Mouse (Mus musculus) lung, postnatal 4 days (tissue): ENCODE measurements at regions not wholly inside any gene's neighbourhood (a gene's known extent, or its start where the extent isn't known, plus 50 kb on each side); places are given as distances from the start of the nearest gene placed in this dataset.

Source experiments
- DNase-seq, 2 experiments: peaks; one replicate each; pipeline ENCODE4 v3.0.0; 2021

DNA sequence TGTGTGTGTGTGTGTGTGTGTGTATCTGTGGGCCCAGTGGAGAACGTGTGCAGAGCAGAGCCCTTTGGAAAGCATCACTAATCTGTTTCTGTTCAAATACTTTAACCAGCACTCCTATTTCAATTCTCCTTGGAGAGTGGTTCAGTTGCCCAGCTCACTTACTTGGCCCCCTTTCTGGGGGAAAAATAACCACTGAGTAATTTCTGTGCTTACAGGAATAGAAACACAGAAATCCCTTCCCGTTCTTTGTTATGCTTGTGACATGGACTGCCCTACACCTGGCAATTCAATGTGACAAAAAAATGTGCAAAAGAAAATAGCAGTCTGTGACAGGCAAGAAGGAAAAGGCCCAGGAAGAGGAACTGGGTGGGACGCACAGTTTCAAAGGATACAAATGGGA, 249.7 kb downstream of the Btg1 start:
- DNase-seq = no peak

DNA sequence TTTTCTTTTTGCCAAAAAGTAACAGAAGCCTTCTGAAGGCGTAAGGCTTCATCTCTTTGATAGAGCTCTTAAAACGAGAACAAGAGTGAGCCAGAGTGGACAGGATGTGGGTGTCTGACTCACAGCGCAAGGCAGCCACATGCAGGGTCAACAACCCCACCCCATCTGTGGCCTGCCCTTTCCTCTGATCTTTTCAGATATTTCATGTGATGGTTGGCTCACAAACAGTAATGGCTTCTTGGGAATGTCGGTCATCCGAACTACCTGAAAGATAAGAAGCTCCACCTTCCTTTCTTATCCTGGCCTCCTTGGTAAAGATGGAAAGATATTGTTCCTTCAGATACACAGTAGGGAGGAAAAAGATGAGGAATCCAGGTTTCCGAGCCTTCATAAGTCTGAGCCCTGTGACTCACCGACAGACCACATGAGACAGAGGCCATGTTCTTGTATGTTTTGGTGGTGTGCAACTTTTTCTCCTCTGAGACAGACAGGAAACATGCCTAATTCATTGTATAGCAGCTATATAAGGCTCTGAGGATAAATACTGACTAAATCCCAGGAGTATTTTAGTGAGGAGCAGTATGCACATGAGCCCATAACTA, 254.9 kb downstream of the Btg1 start:
- no peak for DNase-seq

DNA sequence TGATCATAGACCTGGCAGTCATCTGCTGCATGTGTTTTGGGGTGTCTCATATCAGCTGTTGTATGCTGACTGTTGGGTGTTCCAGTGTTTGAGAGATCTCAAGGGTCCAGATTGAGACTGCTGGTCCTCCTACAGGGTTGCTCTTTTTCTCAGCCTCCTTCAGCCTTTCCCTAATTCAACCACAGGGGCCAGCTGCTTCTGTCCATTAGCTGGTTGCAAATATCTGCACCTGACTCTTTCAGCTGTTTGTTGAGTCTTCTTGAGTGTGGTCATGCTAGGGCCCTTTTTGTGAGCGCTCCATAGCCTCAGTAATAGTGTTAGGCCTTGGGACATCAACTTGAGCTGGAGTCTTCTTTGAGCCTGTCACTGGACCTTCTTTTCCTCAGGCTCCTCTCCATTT, 257.8 kb downstream of the Btg1 start:
- no peak for DNase-seq

DNA sequence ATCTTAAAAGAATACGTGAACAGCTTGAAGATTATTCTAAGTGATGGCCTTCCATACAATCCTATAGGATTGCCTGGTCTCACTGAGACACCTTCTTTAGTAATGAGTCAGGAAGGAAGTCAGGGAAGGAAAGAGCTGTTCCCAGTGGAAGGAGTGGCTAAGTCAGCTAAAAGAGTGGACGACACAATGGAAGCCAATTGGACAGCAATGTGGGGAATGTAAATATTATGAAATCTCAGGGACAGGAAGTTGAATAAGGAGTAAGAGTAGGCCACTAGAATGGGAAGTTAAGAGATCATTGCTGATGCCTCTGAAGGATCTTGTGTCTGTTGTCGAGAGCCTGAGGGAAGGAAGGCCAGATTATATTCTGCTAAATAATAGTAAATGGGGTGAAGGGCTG, 258.9 kb downstream of the Btg1 start:
- peak in 1 of 2 experiments; percentile 9 for DNase-seq

DNA sequence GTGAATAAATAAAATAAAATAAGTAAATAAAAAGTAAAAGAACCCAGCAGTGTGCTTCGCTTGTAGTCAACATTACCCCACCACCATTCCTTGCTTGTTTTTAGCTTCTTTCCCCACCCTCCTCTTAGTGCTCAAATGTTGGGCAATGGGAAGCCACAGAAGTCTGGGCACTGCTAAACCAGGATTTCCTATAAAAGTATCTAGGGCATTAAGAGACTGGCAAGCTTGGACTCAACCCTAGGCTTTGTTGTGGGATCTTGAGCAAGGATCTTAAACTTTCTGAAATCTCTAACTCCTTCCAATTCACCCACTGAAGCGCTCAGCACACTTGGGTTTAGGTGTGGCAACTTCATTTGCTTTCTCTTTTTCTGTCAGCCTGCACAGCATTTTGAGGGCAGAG, 262.6 kb downstream of the Btg1 start:
- DNase-seq = no peak

DNA sequence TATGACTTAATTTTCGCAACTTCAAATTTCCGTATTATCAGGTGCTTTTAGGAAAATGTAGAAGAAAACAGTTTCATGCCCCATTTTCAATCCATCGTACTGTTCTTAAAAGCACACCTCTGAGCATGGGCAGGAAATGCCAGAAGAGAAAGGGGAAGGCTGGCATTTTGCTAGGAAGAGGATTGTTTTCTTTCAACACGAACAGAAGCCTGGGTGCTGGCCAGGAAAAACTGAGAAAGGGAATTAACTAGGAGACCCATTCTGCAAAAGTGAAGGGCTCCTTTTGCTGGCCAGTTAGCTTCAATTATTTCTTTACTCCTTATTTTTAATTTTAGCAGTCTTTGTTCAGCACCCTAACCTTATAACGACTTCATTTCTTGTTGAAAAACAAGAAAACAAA, 264.0 kb downstream of the Btg1 start:
- DNase-seq = no peak

DNA sequence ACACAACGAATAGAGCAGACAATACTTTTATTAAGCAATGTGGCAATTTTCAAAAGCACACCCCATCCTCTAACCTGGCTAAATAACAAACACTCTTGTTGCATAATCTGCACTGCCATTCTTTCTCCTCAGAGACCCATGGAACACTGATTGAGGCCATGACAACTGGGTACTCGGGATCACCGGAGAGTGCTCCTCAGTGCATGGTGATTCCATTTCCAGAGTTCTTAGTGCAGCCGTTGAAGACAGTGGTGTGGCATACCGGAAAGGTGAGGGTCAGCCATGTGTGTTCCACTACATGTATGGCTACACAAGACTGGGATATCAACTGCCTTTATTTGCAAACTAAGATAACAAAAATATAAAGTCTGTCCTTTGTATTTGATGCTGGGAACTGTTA, 264.4 kb downstream of the Btg1 start:
- DNase-seq = no peak

DNA sequence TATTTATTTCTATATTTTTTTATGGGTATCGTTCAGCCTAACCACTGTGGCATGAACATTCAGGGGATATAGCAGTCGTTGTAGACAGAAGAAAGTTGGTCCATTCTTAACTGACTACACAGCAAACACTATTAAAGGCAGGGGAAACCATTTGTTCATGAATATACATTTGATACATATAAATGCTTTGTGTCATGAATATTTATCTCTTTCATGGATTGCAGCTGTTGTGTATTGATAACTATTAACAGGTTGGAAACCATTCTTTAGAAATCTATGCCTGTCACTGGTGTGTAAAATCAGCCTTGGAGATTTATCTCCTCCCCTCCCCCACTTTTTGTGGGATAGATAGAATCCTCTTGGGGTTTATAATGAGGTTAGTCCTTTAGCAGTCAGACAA, 264.9 kb downstream of the Btg1 start:
- DNase-seq = no peak

DNA sequence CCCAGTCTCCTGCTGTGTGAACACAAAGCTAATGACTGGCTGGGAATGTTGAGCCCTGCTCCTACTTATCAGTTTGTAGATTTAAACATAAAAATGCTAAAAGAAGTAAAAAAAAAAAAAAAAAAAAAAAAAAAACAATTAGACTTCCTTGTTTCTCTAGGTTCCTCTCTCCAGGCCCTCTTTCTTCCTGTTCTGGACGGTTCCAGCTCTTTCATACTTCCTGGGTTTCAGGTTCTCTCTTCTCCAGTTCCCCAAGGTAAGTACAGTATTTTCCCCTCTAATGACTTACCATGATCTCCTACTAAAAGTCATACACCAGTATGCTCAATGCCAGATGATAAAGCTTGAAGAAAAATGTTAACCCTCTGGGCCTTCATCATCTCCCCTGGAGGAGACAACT, 284.3 kb downstream of the Btg1 start:
- no peak for DNase-seq

DNA sequence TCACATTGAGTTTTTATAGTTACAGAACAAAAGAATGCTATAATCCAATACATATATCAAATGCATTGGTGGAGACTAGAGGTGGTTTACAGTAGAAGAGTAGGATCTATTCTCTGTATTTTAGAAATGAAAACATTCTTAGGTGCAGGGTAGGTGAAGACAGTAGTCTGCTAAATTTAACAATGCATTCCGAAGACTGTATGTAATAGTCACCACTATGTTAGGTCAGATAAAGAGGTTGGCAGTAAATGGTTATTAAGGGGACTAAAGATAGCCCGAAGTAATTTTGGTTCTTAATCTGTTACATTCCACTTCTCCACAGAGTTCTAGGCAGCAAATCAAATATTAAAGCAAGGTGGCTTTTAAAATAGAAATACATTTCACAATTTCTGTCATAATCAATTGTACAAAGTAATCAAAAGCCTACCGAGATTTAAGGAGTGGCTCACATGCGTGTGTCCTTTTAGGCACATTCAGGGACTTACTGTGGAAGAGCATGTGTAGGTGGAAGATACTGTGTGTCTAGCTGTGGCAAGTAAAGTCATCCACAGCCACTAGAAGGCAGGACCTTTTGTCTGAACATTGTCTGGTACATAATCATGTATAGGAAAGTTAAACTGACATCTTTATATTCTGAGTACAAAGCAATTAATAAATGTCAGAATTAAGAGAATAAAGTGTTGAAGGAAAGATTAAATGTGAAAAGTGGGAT, 288.4 kb downstream of the Btg1 start:
- DNase-seq = no peak

DNA sequence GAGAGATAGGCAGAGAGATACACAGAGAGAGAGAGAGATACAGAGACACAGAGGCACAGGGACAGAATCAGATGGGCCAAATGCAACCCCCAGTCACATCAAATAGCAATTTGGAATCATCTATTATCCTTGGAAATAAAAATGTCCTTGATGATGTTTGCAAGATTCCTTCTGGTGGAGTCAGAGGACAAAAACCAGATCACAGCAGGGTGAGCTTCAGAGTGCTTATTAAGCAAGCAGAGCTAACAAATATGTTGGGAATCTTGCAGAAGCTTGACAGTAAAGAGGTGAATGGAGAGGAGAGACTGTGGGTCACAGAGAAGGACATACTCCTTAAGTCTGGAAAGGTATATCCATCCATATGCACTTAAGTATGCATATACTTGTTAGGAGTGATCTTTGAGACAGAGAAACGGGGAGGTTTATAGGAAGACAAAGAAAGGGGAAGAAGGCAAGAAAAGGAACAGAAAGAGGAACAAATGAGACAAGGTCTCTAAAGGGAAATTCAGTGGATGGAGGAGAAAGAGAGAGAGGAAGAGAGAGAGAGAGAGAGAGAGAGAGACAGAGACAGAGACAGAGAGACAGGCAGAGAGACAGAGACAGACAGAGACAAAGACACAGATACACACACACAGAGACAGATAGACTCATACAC, 293.0 kb downstream of the Btg1 start:
- DNase-seq = no peak

DNA sequence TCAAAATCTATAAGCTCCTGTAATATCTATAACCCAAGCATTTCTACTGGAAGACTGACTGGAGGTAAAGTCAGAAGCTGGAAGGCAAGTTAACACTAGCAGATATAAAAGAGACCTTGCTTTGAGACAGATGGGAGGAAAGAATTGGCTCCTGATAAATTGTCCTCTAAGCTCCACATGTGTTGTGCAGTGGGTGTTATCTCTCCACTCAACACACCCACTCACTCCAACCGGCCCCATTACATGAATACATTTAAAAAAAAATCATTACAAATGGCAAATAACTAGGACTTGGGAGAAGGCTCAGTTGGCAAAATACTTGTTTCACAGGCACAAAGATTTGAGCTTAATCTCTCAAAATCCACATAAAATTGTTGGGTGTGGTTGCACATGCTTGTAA, 304.4 kb downstream of the Btg1 start:
- DNase-seq = no peak

DNA sequence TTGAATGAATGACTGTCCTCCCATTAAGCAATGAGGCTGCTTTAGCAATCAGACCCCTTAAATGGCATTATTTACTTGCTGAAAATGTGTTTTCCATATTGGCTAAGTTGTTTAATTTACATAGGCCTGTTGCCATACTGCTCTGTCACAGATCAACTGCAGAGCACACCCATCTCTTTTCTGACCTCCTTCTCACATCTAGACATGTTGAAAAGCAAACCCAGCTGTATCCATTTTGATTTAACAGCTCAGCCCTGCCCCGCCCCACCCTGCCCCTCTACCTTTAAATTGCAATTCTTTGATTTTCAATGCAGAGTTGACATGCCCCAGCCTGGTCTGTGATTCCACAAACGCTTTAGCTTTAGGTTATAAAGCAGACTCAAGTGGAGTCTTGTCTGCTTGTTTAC, 307.5 kb downstream of the Btg1 start:
- no peak for DNase-seq

DNA sequence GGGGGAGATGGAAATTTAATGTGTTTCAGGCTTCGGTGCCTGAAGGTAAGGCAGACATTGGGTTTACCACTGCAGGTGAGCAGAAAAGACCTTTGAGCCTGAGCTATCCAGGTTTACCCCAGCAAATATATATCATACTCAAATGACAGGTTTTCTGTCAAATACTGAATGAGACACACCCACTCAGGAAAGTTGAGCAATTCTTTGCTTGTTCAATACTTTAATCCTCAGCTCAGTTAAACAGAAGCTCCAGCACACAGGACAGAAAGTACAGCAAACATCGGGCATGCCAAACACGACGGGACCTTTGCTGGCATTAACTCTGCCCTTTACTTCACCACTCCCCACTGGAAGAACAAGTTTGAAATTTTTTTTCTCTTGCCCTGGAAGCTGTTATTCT, 307.9 kb downstream of the Btg1 start:
- DNase-seq = peak; percentile 19 to 39

DNA sequence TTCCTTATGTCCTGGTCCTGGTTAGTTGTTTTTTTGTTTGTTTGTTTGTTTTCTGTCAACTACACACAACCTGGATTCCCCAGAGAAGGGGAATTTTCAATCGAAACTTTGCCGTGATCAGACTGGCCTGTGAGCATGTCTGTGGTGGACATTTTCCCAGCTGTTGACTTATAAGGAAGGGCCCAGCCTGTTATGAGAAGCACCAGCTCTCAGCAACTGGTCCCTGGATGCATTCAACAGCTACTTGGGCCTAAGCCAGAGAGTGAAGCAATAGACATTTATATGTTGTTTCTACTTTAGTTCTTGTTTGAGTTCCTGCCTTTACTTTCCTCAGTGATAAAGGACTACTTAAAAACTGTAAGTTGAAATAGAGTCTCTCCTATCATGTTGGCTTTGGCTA, 309.0 kb downstream of the Btg1 start:
- peak; percentile 17 to 34 for DNase-seq

DNA sequence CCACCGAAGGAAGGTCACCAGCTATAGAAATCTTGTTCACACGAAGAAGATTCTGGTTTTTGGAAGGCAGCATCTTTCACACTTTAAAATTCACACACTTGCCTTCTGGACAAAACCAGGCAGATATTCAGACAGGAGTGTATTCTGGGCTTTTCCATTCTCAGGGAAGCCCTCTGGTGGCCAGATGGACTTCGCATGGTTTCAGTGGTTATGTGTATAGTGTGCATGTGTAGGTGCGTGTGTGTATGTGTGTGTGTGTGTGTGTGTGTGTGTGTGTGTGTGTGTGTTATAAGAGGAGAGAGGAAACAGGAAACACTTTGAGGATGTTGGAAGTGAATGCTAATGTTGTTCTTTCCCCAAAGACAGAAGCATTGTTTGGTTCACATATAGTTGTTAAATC, 317.9 kb downstream of the Btg1 start:
- DNase-seq = peak; percentile 56 to 71

DNA sequence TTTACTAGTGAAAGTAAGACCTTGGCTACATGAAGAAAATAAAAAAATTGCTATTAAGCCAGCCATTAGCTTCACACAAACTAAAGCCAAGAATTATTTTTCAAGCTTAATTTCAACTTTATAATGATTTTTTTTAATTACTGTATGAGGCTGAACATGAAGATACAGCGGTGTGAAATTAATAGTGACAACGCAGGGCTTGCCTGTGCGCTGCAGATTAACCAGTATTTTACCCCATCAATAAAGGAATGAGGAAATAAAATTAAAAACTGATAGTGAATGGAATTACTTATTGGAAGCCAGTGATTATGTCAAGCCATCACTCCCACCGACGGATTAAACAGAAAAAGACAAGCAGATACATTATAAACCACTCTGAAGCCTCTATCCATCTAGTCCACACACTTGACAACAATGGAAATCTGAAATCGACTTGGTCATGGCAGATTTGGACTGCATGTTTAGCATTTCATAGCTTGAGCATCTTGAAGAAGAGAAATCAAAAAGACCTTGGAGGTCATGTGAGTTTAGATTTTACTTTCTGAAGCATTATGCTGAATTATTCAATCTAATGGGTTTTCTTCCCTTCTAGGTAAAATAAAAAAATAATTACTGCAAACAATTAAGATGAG, 324.2 kb downstream of the Btg1 start:
- DNase-seq = no peak

DNA sequence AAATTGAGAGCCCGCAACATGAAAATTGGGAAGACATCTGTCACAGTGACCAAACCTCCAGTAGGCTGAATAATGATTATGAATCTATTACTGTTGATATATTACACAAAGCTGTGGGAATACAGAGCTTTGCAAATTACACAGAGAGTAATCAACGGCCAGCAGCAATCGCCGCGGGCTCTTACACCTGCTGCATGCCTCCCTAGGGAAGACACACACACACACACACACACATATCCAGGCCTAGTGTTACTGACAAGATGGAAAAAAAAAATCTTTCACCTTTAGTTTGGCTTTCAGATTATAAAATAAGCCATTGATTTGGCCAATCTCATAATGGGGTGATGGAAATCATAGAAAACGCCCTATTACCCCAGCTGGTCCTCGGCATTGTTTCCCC, 327.4 kb downstream of the Btg1 start:
- DNase-seq = no peak

DNA sequence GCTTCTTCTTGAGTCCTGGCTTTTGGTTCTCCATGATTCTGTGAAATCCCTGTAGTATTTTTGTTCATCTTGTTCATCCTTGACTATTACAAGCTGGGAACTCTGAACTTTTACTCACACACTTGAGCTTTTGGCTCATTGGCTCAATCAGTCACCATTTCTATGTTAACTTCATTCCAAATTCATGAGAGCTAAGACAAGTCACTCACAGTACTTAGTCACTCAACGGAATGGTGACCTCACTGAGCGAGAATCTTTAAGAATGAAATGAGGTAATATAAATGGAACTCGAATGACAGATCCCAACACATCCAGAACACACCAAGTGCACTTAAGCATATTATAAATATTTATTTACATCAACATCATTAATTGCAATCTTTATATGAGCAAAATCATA, 331.2 kb downstream of the Btg1 start:
- no peak for DNase-seq

DNA sequence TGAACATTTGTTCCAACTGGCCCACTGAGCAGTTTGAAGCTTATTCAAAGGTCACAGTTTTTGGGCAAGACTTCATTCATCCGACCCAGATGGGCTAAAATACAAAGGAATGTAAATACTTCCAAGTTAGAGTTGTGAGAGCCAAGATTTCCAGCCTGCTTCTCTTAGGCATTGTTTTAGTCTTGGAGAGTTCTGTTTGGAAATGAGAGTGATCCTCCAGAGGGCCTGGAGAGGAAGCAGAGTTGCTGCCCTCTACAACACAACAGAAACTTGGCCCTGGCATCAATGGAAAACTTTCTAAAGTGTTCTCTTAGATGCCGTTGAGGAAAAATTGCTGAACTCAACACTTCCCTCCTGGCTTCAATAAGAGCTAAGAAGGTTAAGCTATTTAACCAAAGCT, 332.1 kb downstream of the Btg1 start:
- DNase-seq = peak; percentile 23 to 41

DNA sequence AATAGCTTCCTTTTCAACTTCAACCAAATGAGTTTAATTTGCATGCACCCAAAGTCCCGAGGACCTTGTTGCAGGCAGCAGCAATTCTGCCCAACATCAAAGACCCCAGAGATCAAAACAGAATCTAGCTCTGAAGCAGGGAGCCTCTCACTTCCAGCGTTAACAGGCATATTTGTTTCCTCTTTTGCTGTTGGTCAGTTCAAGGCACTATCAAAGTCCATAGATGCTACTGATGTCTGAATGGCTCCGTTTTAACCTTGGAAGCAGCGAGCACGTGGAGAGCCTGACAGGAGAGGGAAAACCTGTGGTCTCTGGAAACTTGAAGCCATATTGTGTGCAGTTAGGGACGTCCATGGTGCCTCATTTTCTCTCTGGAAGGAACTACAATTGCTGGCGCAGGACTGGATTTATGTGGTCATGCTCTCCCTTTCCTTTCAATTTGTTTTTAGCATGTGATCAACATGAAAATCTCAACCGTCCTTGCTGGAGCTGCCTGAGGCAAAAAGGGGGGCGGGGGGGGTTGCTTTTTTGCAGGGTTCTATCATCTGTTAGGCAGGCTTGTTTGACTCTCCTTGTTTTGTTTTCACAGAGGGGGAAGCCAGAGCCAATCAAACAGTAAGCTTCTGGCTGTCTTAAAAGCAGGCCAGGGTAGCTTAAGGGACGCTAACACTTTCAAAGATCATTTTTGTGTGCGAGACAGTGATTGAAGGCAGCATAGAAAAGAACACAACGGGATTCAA, 338.4 kb downstream of the Btg1 start:
- DNase-seq = peak in 1 of 2 experiments; percentile 9

DNA sequence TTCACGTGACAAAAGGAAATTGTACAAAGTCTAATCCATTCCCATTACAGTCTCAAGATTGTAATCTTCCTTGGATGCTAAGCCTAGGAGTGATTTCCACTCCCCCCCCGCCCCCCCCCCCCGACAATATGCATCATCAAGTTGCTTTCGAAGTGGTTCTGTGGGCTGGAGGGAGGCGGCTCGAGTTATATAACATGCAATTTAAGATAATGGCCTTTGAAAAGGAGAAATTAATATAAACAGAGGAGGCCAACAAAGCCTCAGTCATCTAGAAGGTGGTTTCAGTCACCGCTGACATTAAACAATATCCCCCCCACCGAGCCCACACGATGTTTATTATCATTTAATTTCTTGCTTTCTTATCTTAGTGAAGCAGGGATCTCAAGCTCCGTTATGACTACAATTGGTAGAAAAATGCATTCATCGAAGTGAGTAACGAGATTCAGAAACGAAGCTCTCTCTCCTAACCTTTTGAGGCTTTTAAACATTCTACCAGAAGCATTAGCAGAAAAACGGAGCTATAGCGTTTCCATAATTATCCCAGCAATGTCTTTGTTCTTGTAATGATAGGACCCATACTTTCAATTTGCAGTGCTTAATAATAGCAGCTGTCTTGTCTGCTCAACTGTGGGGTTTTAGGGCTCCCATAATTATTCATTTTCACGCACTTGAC, 339.1 kb downstream of the Btg1 start:
- DNase-seq = no peak

DNA sequence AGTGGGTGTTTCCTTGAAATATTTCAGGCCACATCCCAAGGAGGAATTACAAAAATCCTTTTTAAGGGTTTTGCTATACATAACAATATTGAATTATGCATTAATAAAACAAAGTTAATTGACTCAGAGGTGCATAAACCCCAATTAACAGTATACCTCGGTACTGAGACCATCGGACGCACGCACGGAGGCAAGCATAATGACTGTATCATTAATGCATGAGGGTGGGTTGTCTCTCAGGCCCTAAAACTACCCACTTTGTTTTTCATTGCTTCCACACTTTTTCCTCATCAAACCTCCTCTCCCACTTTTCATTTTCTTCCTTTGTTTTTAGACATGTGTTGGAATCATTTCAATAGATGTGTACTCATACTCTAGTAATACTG, 339.6 kb downstream of the Btg1 start:
- DNase-seq = no peak
